Mouse (Mus musculus): Measurements from ENCODE around the gene Clta. TPM values are rescaled to one million over a fixed set of nuclear protein-coding genes. Genes with fewer than 3 reads are reported as not detected.

Clta gene
- 18.7 and 31.6 TPM in 2 replicates for polyA plus RNA-seq (2012)

GRCm38 (mm10) chr4:44004126-44004525 lies at the start of gene Clta:
Clta (plus strand) TSS chr4:44004452.
- Histone ChIP-seq H3K4me3 (replicated peaks) (peak within 1 kb of the TSS; percentile 64), H3K27me3 (ENCODE audit: control insufficient read depth) (no peaks in the 10 kb centered on the region), H3K9me3 (ENCODE audit: control insufficient read depth, low read length) (peaks cover 8% of the 10 kb centered on the region), H3K36me3 (ENCODE audit: control insufficient read depth) (peaks cover 31% of the 10 kb centered on the region), H3K4me1 (ENCODE audit: control insufficient read depth) (peaks cover 33% of the 10 kb centered on the region)
- peak; percentile 79 for TF ChIP-seq GATA1 (IDR thresholded peaks at IDR 0.05; ENCODE audit: low read length)
- peak; percentile 62; the same call in 2 of the 3 replicates for TF ChIP-seq TAL1 (IDR thresholded peaks at IDR 0.05; ENCODE audit: low read length)

- TF ChIP-seq TAL1 (IDR thresholded peaks at IDR 0.05; ENCODE audit: low read length): no peak
- TF ChIP-seq GATA1 (IDR thresholded peaks at IDR 0.05; ENCODE audit: low read length): no peak
- Histone ChIP-seq H3K27me3 (ENCODE audit: control insufficient read depth) (peaks cover 2% of the 10 kb centered on the region; the same call in 1 of the 2 replicates), H3K4me3 (replicated peaks) (peak within 1 kb of the TSS; percentile 82), H3K9me3 (ENCODE audit: control insufficient read depth, low read length) (no peaks in the 10 kb centered on the region), H3K4me1 (ENCODE audit: control insufficient read depth) (peaks cover 54% of the 10 kb centered on the region), H3K36me3 (ENCODE audit: control insufficient read depth) (peaks cover 4% of the 10 kb centered on the region)
These were observed 46.9 kb upstream of the Clta start, which contains the start of gene Glipr2 for GRCm38 (mm10) chr4:43957292-43957845. Glipr2 (plus strand) TSS chr4:43957401.

GRCm38 (mm10) chr4:43957846-43958461 lies 46.3 kb upstream of the Clta start:
- TF ChIP-seq TAL1 (IDR thresholded peaks at IDR 0.05; ENCODE audit: low read length) (no peak), GATA1 (IDR thresholded peaks at IDR 0.05; ENCODE audit: low read length) (no peak)
- H3K4me1 ChIP-seq (ENCODE audit: control insufficient read depth): peaks cover 60% of the 10 kb centered on the region

GRCm38 (mm10) chr4:43959523-43960179 lies 44.6 kb upstream of the Clta start:
- H3K4me1 ChIP-seq (ENCODE audit: control insufficient read depth): peaks cover 77% of the 10 kb centered on the region
- H3K9me3 ChIP-seq (ENCODE audit: control insufficient read depth, low read length): no peaks in the 10 kb centered on the region
- TF ChIP-seq TAL1 (IDR thresholded peaks at IDR 0.05; ENCODE audit: low read length) (no peak), GATA1 (IDR thresholded peaks at IDR 0.05; ENCODE audit: low read length) (no peak)
- peaks cover 10% of the 10 kb centered on the region for H3K36me3 ChIP-seq (ENCODE audit: control insufficient read depth)
- peak overlapping the region; percentile 82 for H3K4me3 ChIP-seq (replicated peaks)
- H3K27me3 ChIP-seq (ENCODE audit: control insufficient read depth): peaks cover 2% of the 10 kb centered on the region; the same call in 1 of the 2 replicates

More at GRCm38 (mm10) chr4:43957846-43958461, 46.3 kb upstream of the Clta start:
- peak overlapping the region; percentile 82 for H3K4me3 ChIP-seq (replicated peaks)
- peaks cover 6% of the 10 kb centered on the region for H3K36me3 ChIP-seq (ENCODE audit: control insufficient read depth)
- H3K9me3 ChIP-seq (ENCODE audit: control insufficient read depth, low read length): no peaks in the 10 kb centered on the region
- peaks cover 2% of the 10 kb centered on the region; the same call in 1 of the 2 replicates for H3K27me3 ChIP-seq (ENCODE audit: control insufficient read depth)

GRCm38 (mm10) chr4:43960207-43960606 lies 44.0 kb upstream of the Clta start:
- Histone ChIP-seq H3K4me1 (ENCODE audit: control insufficient read depth) (peaks cover 82% of the 10 kb centered on the region), H3K9me3 (ENCODE audit: control insufficient read depth, low read length) (no peaks in the 10 kb centered on the region), H3K36me3 (ENCODE audit: control insufficient read depth) (peaks cover 12% of the 10 kb centered on the region), H3K27me3 (ENCODE audit: control insufficient read depth) (peaks cover 2% of the 10 kb centered on the region; the same call in 1 of the 2 replicates), H3K4me3 (replicated peaks) (peak overlapping the region; percentile 82)
- TF ChIP-seq TAL1 (IDR thresholded peaks at IDR 0.05; ENCODE audit: low read length): peak; percentile 48; the same call in 2 of the 3 replicates
- TF ChIP-seq GATA1 (IDR thresholded peaks at IDR 0.05; ENCODE audit: low read length): no peak; the same call in 1 of the 2 replicates

GRCm38 (mm10) chr4:43964326-43964833 lies 39.9 kb upstream of the Clta start:
- Histone ChIP-seq H3K4me1 (ENCODE audit: control insufficient read depth) (peaks cover 91% of the 10 kb centered on the region), H3K4me3 (replicated peaks) (peak overlapping the region; percentile 60), H3K27me3 (ENCODE audit: control insufficient read depth) (no peaks in the 10 kb centered on the region), H3K36me3 (ENCODE audit: control insufficient read depth) (peaks cover 43% of the 10 kb centered on the region), H3K9me3 (ENCODE audit: control insufficient read depth, low read length) (no peaks in the 10 kb centered on the region)
- TF ChIP-seq TAL1 (IDR thresholded peaks at IDR 0.05; ENCODE audit: low read length) (peak; percentile 32; the same call in 1 of the 3 replicates), GATA1 (IDR thresholded peaks at IDR 0.05; ENCODE audit: low read length) (0 out of 2 replicates have a peak, but pooled peaks have one; percentile 34)

DNA sequence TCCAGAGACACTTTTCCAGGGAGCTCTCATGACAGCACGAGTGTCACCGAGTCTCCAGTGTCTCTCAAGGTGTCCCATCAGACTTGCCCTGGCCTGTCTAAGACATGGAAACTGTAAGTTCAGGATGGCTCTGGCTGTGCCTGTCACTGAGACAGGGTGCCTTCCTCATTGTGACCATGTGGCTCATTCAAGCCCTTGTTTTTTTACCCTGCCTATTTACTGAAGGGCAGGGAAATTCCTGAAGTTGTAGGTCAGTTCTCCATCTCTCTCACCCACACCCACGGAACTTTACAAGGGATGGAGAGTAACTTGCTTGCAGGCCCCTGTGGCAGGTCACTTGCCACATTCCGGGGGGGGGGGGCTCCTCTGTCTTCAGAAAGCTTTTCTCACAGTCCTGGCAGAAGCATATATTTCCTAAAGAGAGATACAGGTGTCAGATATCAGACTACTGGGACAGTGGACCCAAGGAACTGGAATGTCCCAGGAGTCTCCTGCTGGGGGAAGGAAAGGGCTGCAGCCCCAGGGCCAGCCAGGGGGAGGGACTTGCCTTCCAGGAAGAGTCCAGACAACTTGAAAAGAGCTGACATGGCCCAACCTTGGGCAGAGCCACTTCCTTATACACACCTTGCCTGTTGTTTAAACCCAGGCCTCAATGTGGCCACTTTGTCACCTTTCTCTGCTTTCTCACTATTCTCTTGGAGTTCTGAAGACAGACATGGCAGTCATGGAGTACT lies 39.1 kb upstream of the Clta start:
- peaks cover 49% of the 10 kb centered on the region for H3K36me3 ChIP-seq (ENCODE audit: control insufficient read depth)
- H3K4me1 ChIP-seq (ENCODE audit: control insufficient read depth): peaks cover 89% of the 10 kb centered on the region
- H3K4me3 ChIP-seq (replicated peaks): no peak overlapping the region
- no peaks in the 10 kb centered on the region for H3K27me3 ChIP-seq (ENCODE audit: control insufficient read depth)
- no peaks in the 10 kb centered on the region for H3K9me3 ChIP-seq (ENCODE audit: control insufficient read depth, low read length)
- TF ChIP-seq TAL1 (IDR thresholded peaks at IDR 0.05; ENCODE audit: low read length) (no peak), GATA1 (IDR thresholded peaks at IDR 0.05; ENCODE audit: low read length) (no peak)

DNA sequence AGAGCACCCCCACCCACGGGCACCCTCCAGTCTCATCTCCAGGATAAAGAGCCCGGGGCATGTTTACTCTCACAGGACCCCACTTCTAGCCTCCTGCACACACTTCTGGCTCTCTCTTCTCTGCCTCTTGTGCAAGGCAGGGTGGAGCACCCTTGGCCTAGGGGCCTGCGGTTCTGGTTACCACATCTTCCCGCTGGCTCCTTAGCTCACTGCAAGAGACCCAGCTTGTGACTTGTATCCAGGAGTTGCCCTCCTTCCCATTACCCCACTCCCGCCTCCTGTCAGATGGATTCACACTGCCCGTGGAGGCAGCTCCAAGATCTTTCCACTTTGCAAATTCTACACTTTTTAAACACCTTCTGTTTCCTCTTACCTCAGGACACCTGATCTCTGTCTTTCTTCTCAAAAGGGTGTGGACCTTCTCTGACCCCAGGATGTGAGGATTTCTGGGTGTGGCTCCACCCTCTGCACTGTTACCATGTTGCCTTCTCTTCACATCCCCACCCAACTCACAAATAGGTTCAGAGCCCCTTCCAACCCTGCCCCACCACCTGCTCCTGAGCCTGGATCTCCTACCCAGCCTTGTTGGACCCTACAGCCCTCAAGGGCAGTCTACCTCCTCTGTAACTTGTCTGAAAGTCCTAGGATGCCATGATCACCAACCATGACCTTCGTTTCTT lies 38.3 kb upstream of the Clta start:
- H3K4me3 ChIP-seq (replicated peaks): no peak overlapping the region
- H3K36me3 ChIP-seq (ENCODE audit: control insufficient read depth): peaks cover 58% of the 10 kb centered on the region
- H3K27me3 ChIP-seq (ENCODE audit: control insufficient read depth): no peaks in the 10 kb centered on the region
- TF ChIP-seq TAL1 (IDR thresholded peaks at IDR 0.05; ENCODE audit: low read length) (no peak), GATA1 (IDR thresholded peaks at IDR 0.05; ENCODE audit: low read length) (no peak)
- H3K9me3 ChIP-seq (ENCODE audit: control insufficient read depth, low read length): no peaks in the 10 kb centered on the region
- H3K4me1 ChIP-seq (ENCODE audit: control insufficient read depth): peaks cover 85% of the 10 kb centered on the region

Data from erythroblast, embryonic 14.5 days (primary cell).